Mouse (Mus musculus) urinary bladder, adult 2 months (tissue): Measurements from ENCODE around the gene Il18. TPM values are rescaled to one million over a fixed set of nuclear protein-coding genes. Genes with fewer than 3 reads are reported as not detected.
"Not testable (repeated sequence)": the region's sequence is repeated elsewhere in the genome, so short reads cannot be mapped to it uniquely, and the experiment has no call there.

ENCODE experiments used
- DNase-seq: peaks from one replicate; pipeline ENCODE4 v3.0.0; 2022; ENCODE audit warnings: low spot score
- polyA plus RNA-seq: library from polyadenylated mRNA; depleted of rRNA; stranded (reverse); fragments of >200 nt; gene quantifications from 2 replicates; pipeline ENCODE4 v1.2.3, GENCODE M21; 2012; rRNA removed

Il18 gene
- polyA plus RNA-seq, 1 experiment, result 8.2 TPM

DNA sequence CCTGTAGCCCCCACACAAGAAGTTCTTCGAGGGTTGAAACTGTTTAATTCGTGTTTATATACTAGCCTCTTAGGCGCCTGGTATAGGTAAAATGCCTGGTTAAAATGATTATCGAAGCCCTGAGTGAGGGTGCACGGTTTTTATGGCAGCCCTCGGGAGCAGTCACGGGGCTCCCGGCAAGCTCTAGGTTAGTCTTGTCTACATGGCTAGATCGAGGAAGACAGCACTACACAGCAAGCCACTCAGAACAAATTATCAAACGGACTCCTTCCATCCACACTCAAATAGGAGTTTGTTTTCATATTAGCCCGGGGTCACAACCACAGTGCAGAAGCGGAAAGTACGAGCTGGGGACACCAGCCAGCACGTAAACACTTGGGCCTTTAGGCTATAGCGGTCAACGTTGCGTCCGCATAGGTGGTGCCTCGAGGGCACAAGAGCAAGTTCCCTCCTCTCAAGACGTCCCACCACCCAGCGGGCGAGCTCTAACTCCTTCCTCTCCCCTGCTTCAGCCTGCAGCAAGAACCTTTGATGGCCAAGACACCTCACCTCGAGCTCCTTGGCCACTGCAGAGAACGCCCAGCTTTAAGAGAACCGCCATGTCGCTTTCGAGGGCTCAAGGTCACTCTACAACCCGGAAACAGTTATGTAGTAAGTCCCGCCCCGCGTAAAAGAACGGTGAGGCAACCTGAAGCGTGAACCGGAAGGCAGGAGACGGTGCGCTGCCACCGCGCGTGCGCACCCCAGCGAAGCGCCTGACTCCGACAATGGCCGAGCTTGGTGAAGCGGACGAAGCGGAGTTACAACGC, 48.8 kb downstream of the Il18 start, which contains the start of the genes Sdhd and Timm8b:
TSS of gene Sdhd (minus strand) at position 624 of the 809 bp plus-strand sequence.
TSS of gene Timm8b (plus strand) at position 722 of the 809 bp plus-strand sequence.
- DNase-seq, result peak; percentile 89

DNA sequence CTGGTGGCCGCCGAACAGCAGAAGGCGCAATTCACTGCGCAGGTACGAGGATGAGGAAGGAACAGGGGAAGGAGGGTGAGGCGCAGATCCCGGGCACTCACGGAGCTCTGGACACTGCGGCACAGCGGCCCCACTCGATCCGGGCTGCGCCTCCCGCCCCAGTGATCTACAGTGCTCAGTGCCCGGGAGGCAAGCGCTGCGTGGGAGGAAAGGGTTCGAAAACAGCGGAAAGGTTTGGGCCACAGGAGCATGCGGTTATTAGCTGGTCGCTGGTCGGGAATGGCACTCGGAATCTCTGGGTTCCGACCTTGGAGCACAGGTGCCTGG, 49.3 kb downstream of the Il18 start:
- DNase-seq, result no peak

DNA sequence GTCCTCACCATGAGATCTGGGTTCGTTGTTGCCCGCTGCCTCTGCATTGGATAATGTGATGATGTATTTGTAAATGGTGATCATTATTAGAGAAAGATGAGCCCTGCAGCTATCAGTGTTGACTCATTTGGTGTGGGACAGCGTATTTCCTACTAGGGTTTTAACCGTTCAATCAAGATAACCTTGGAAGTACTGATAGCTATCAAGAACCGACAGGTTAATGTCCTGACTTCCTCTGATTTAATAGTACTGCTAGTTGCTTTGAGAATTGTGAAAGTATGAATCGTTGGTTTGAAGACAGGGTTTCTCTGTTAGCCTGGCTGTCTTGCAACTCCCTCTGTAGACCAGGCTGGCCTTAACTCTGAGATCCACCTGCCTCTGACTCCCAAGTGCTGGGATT, 49.7 kb downstream of the Il18 start:
- no peak for DNase-seq

DNA sequence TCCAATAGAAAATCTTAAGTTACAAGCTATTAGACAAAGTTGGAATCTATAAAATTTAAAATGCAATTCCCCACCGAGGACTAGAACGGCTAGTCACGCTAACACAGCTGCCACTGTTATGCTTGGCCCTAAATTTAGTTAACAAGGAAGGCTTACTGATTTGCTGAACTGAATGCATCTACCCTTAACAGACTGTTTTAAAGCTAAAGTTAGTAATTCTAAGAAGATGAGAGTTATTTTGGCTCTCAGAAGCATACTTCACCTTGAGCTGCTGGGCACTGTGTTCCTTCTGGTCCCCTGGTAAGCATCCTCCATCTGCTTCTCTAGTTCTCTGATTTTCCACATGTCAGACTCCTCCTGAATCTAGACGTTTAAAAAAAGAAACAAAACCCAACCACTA, 57.5 kb downstream of the Il18 start:
- no peak for DNase-seq

- DNase-seq, result no peak
Observed at GRCm38 (mm10) chr9:50616161-50616560, 61.5 kb downstream of the Il18 start.

GRCm38 (mm10) chr9:50616766-50617603, 62.4 kb downstream of the Il18 start, which contains the start of the genes Pih1d2 and Nkapd1:
TSS of gene Pih1d2 (plus strand) at chr9:50617321.
TSS of gene Nkapd1 (minus strand) at chr9:50617464.
- peak; percentile 83 for DNase-seq

- no peak for DNase-seq
Observed at GRCm38 (mm10) chr9:50617794-50618330, 63.2 kb downstream of the Il18 start.

- not testable (repeated sequence) for DNase-seq
Observed at GRCm38 (mm10) chr9:50630903-50631302, 76.3 kb downstream of the Il18 start.

Other genes with a start within 250 kb of the Il18 start
- 323 and 341 TPM in 2 replicates for gene Rpl10-ps3, start 209.9 kb upstream of the Il18 start, polyA plus RNA-seq
- gene Plet1, start 60.3 kb upstream of the Il18 start, polyA plus RNA-seq, result 133 and 162 TPM in 2 replicates
- 101 and 137 TPM in 2 replicates for gene Pts, start 26.1 kb upstream of the Il18 start, polyA plus RNA-seq
- 0.77 and 0.80 TPM in 2 replicates for gene Bco2, start 354 bp downstream of the Il18 start, polyA plus RNA-seq
- gene Tex12, start 6.5 kb downstream of the Il18 start, polyA plus RNA-seq, result not detected in 2 replicates
- gene Sdhd, start 49.0 kb downstream of the Il18 start, polyA plus RNA-seq, result 154 and 189 TPM in 2 replicates
- gene Timm8b, start 49.1 kb downstream of the Il18 start, polyA plus RNA-seq, result 181 and 191 TPM in 2 replicates
- 2.1 and 2.5 TPM in 2 replicates for gene Pih1d2, start 62.5 kb downstream of the Il18 start, polyA plus RNA-seq
- gene Nkapd1, start 62.6 kb downstream of the Il18 start, polyA plus RNA-seq, result 13.2 and 13.9 TPM in 2 replicates
- 42.8 and 43.1 TPM in 2 replicates for gene Dlat, start 105.0 kb downstream of the Il18 start, polyA plus RNA-seq
- gene Dixdc1, start 184.7 kb downstream of the Il18 start, polyA plus RNA-seq, result 9.1 and 11.4 TPM in 2 replicates
- gene 2310030G06Rik, start 191.7 kb downstream of the Il18 start, polyA plus RNA-seq, result 12.4 and 13.5 TPM in 2 replicates
- gene Cryab, start 196.5 kb downstream of the Il18 start, polyA plus RNA-seq, result 150 and 169 TPM in 2 replicates
- 48.5 and 54.7 TPM in 2 replicates for gene Hspb2, start 197.5 kb downstream of the Il18 start, polyA plus RNA-seq
- 8.2 and 8.6 TPM in 2 replicates for gene Fdxacb1, start 213.4 kb downstream of the Il18 start, polyA plus RNA-seq
- gene Alg9, start 220.2 kb downstream of the Il18 start, polyA plus RNA-seq, result 19.7 and 22.0 TPM in 2 replicates
- gene 1110032A03Rik, start 220.7 kb downstream of the Il18 start, polyA plus RNA-seq, result 60.8 and 68.2 TPM in 2 replicates